Mouse (Mus musculus) heart, adult 9 months (tissue): Measurements from ENCODE around the gene Olfr433.
"Not testable (repeated sequence)": the region's sequence is repeated elsewhere in the genome, so short reads cannot be mapped to it uniquely, and the experiment has no call there.

ENCODE experiments used
- DNase-seq, 2 experiments: peaks; one replicate each; pipeline ENCODE4 v3.0.0; 2022; ENCODE audit warnings: low spot score in 2 of 2

The Olfr433 gene

GRCm38 (mm10) chr1:174040523-174041177 is at the start of gene Olfr433:
Olfr433 (plus strand) TSS chr1:174040705.
- DNase-seq: peak; percentile 77 to 86

DNA sequence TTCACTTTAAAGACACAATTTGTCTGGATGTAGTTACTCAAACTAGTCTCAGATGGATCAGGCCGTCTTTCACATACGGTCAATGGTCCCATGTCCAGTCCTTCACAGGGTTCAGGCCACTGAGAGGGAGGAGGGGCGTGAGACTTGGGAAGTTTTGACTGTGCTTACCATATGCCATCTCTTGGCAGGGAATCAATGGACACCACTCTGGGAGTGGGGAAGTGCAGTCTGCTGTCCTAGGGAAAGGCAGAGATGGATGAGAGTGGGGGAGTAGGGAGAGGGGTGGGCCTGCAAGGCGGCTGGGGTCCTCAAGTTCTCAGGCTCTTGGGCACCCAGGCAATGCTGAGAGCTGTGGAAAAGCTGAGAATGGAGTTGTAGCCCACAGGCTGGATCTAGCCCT is 45.5 kb upstream of the Olfr433 start:
- no peak for DNase-seq

DNA sequence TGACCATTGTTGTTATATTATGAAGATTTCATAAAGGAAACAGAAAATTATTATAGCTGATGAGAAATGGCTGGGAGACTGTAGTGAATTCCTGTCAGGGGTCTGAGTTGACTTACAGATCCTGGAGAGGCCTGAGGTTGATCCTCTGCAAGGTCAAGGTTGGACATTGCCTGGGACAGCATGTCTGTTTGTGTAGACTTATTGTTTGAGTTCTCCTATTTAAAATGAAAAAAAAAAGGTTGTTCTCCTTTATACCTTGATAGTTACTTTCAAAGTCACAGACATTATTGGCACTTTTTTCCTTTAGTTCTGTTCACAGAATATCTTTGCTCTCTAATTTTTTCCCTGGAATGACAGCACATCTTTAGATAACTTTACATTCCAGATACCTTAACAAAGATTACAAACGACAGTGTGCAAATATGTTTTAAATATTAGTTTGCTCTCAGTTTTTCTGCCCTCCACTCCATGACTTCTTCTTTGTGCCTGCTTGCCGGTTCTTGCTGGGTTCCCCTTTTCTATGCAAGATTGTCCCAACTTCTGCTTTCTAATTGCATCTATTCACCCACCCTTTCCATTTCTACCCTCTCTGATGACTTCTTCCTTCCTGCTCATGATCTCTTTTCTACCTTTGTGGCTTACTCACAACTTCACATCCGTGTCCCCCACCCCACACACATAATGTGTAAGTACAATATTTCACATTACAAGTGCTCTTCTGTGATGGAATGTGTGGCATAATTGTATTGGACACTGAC is 36.0 kb upstream of the Olfr433 start:
- not testable (repeated sequence) for DNase-seq

GRCm38 (mm10) chr1:174007050-174007449 is 33.5 kb upstream of the Olfr433 start:
- not testable (repeated sequence) for DNase-seq

GRCm38 (mm10) chr1:174031698-174032097 is 8.8 kb upstream of the Olfr433 start, which contains the start of gene Ifi205:
Ifi205 (minus strand) TSS chr1:174031810.
- peak; percentile 68 to 71 for DNase-seq

- DNase-seq: no peak
Measured at GRCm38 (mm10) chr1:174035841-174036240, 4.7 kb upstream of the Olfr433 start.

DNA sequence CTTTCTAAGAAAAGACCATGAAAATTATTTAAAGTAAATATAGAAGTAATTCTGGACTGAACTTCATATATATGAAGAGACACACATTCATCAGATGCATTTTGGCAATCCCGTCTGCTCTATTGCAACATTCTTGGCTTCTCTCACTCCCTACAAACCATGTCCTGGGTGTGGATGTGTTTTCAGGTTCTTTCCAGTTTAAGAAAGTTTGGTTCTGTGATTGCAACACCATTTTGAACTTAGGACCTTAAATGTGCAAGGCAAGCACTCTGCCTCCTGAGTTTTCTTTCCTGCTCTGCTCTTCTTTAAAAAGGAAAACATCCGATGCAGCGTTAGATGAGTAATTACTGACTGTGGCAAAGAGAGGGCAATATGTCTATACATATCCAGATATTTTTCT is 2.0 kb upstream of the Olfr433 start:
- DNase-seq: peak; percentile 49 to 50

DNA sequence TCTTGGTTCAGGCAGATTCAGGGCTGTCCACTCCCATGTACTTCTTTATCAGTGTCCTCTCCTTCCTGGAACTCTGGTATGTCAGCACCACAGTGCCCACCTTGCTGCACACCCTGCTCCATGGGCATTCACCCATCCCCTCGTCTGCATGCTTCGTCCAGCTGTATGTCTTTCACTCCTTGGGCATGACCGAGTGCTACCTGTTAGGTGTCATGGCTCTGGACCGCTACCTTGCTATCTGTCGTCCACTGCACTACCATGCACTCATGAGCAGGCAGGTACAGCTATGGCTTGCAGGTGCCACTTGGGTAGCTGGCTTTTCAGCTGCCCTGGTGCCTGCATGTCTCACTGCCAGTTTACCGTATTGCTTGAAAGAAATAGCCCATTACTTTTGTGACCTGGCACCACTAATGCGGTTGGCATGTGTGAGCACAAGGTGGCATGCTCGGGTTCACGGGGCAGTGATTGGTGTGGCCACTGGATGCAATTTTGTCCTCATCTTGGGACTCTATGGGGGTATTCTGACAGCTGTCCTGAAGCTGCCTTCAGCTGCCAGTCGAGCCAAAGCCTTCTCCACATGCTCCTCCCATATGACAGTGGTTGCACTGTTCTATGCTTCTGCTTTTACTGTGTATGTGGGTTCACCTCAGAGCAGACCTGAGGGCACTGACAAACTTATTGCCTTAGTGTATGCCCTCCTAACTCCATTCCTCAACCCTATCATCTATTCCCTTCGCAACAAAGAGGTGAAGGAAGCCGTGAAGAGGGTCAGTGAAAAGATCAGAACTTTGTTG is 1.8 kb downstream of the Olfr433 start:
- DNase-seq: not testable (repeated sequence)

- peak; percentile 56 to 76 for DNase-seq
Measured at GRCm38 (mm10) chr1:174044431-174044830, 3.9 kb downstream of the Olfr433 start.

DNA sequence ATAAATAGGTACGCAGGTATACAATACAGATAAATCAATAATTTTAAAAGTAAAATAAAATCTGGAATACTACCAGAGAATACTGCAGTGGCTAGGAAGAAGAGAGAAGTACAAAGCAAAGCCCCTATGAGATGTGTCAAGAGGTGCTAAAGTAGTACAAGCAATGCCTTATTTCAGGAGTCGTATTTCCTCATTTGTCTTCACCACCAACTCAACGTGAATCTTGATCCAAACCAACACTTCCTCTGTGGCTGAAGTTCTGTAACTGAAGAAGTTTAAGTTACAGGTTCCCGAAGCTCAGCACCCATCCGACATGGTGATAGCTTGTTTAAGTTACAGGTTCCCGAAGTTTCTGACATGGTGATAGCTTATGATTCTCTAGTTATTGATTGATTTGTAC is 7.7 kb downstream of the Olfr433 start:
- DNase-seq: not testable (repeated sequence)

GRCm38 (mm10) chr1:174048893-174049292 is 8.4 kb downstream of the Olfr433 start, which contains the start of gene Olfr432:
Olfr432 (plus strand) TSS chr1:174049205.
- DNase-seq: no peak

GRCm38 (mm10) chr1:174049357-174049756 is 8.9 kb downstream of the Olfr433 start:
- not testable (repeated sequence) for DNase-seq

DNA sequence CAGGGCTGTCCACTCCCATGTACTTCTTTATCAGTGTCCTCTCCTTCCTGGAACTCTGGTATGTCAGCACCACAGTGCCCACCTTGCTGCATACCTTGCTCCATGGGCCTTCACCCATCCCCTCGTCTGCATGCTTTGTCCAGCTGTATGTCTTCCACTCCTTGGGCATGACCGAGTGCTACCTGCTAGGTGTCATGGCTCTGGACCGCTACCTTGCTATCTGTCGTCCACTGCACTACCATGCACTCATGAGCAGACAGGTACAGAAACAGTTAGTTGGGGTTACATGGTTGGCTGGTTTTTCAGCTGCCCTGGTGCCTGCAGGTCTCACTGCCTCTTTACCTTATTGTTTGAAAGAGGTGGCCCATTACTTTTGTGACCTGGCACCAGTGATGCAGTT is 10.0 kb downstream of the Olfr433 start:
- no peak for DNase-seq

GRCm38 (mm10) chr1:174051515-174051914 is 11.0 kb downstream of the Olfr433 start:
- peak; percentile 36 to 44 for DNase-seq

GRCm38 (mm10) chr1:174051931-174052536 is 11.5 kb downstream of the Olfr433 start:
- DNase-seq: no peak

DNA sequence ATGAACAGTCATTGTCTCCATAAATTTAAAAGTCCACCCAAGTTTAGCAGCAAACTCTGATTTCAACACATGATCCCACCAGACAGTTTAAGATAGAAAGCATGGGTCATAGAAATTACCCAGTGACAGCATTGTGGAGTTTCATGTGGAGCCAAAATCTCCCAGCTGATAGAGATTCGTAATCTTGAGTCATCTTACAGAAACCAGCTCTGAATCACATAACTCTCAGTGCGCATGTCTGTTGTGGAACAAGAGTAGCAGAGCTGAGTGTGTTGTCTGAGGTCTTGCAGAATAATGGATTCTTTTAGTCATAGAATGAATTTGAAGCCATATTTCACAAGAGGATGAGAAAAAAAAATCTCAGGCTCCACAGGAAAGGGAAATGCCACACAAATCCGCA is 12.5 kb downstream of the Olfr433 start:
- DNase-seq: no peak

GRCm38 (mm10) chr1:174055248-174055647 is 14.7 kb downstream of the Olfr433 start:
- no peak for DNase-seq

DNA sequence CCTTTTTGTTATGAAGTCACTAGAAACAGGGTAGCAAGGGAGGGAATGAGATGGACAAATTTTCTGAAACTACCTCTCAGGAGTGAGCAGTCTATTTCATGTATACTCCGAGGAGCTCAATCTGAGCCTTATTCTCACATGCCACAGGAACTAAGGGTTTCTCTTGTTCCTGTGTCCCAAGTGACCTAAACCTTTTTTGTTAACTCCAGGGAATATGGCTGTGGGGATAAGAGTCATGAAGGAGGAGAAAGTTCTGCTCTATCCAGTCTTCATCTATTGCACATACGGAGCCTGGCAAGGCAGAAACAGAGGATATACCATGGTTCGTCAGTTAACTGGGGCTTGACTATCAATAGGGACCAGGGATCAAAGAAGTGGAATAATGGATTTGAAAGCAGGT is 25.8 kb downstream of the Olfr433 start, which contains the start of gene Olfr430:
Olfr430 (plus strand) TSS at position 301 of the 400 bp plus-strand sequence.
- no peak for DNase-seq

GRCm38 (mm10) chr1:174084031-174084430 is 43.5 kb downstream of the Olfr433 start, which contains the start of gene Olfr429:
Olfr429 (plus strand) TSS chr1:174084331.
- no peak for DNase-seq
